Mouse (Mus musculus): ENCODE results near the gene Rgsl1.

- TF ChIP-seq GATA1 (IDR thresholded peaks at IDR 0.05; ENCODE audit: low read depth, low read length) (no peak), CTCF (IDR thresholded peaks at IDR 0.05 in 2 of 3, conservative IDR thresholded peaks at IDR 0.05 in 1 of 3; ENCODE audit: control insufficient read depth in 1 of 3, insufficient read depth in 1 of 3, low read depth in 2 of 3, low read length in 3 of 3, poor library complexity in 1 of 3, severe bottlenecking in 1 of 3) (no peak), MXI1 (IDR thresholded peaks at IDR 0.05; ENCODE audit: low read depth, low read length) (no peak), POLR2A (IDR thresholded peaks at IDR 0.05; ENCODE audit: control insufficient read depth in 1 of 2, insufficient read depth in 1 of 2, low read depth in 1 of 2, low read length in 2 of 2, poor library complexity in 1 of 2) (no peak), ELF1 (IDR thresholded peaks at IDR 0.05; ENCODE audit: low read depth, low read length) (no peak)
Measured at GRCm38 (mm10) chr1:153730671-153731070, 113.3 kb downstream of the Rgsl1 start.

Measured in MEL (cell line).